Mouse (Mus musculus) layer of hippocampus, postnatal 14 days (tissue): ENCODE results near the gene Fam13c. TPM values are rescaled to one million over a fixed set of nuclear protein-coding genes. Genes with fewer than 3 reads are reported as not detected.
A peak's percentile ranks its signal among the peaks of the same experiment; 100 is the strongest.

ENCODE experiments used
- DNase-seq, 2 experiments: peaks; one replicate each; pipeline ENCODE4 v3.0.0; 2021 to 2022; ENCODE audit warnings: low spot score in 2 of 2, mixed read lengths in 1 of 2
- total RNA-seq, 2 experiments: library from RNA; stranded (reverse); gene quantifications; 2 replicates each; pipeline ENCODE4 v1.2.3; 2021

The Fam13c gene
- total RNA-seq, 2 experiments from 2014 or later = 70.0 to 73.6 TPM

DNA sequence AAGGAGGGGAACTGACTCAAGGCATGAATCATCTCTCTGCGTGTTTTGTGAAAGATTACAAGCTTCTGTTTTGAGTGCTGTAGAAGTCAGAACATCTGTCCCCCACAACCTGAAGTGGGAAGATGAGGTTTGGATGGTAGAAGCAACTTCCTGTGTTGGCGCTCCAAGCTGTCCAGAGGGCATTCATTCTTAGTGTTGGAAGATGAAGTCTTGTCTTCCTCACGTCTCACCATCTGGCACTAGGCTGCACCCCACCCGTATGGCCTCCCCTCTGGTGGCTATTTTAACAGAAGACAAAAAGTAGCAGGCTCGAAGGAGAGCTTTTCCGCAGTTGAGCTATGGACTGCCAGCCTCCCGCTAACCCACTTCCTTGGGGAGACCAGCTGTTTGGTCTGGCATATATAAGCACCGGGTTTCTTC lies 15.6 kb downstream of the Fam13c start:
- no peak for DNase-seq

DNA sequence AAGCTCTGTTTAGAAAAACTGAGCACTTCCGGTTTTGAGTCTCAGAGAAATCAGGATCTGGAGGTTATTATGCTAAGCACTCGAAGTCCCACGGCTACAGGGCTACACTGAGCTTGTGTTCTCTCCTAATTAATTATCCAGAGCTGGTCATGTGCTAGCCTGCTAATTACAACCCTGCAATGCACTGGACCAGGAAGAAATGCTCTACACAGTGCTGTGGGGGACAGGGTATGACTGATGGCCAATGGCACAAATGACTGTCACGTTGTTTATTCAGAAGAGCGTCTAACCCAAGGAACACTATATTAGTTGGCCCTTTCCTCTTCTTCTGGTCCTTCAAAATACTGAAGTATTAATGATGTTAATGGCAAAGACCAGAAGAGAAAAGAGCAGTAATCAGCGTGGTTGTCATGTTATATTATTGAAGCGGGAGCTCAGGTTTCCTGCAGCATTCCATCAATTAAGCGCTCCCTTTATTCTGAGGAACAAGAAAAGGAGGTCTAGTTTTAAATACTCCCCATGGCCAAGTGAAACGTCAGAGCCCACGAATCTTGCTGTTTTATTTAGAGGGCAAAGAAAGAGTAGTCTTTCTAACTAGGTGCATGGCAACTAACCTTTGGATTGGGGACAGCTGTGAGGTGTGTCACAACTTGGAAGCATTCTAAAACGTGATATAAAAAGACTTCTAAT lies 18.4 kb downstream of the Fam13c start:
- DNase-seq = peak in 1 of 2 experiments; percentile 41

DNA sequence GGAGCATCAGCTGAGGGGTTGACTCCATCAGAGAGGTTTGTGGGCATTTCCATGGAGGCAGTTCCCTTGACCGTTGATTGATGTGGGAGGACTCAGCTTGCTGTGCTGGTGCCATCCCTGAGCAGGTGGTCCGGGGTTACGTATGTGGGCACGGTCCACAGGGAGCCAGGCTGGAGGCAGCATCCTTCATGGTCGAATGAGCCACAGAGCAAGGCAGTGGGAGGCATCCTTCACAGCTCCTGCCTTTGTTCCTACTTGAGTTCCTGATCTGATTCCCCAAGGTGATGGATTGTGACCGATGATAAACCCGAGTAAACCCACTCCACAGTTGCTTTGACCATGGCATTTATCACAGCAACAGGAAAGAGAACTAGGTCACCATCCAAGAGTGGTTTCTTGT lies 25.4 kb downstream of the Fam13c start:
- DNase-seq = no peak

DNA sequence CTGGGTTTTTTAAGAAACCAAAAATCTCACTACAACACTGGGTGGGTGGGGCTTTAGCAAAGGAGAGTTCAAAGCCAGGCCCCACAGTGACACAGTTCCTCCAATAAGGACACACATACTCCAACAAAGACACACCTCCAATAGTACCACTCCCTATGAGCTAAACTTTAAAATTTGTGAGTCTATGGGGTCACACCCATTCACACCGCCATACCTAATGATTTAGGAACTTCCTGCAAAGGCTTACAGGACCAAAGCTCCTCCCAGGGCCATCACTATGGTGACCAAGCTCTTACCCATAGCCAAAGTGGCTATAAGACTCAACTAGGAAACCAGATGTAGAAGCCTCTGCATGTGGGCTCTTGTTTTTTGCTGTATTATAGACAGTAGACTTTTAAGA lies 30.6 kb downstream of the Fam13c start:
- no peak for DNase-seq

DNA sequence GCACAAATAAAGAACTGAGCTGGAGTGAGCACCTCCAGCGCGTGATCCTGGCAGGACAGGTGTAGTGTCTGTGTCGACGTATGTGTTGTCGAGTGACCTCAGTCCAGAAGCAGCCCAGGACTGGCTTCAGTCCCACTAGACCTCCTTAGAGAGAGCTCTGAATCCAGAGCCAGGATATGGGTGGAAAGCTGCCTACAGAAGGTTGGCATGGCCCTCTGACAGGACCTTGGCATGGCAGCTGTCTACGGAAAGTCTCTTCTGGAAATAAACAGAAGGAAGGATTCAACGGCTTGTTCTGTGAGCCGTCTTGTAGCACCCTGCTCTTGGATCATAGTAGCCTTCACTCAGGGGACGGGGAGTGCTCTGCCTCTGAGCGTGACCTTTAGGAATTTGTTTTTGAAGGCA lies 37.5 kb downstream of the Fam13c start:
- DNase-seq = peak in 1 of 2 experiments; percentile 40

DNA sequence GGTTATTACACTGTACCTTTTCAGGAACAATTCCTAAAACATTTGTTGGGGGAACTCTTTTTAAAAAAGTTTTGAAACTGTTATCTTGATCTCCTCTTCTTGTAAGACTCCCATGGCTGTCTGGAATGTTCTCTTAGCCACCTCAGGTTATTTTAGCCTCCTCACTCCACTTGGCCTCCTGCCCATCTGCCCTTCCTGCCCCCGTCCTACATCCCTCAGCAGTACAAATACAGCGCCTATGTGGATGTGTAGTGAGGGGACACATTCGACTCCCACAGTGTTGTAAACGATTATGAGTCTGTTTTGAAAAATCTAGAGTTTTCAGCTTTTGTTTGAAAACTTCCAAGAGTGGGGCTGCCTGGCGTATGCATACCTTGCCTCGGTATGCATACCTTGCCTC lies 43.5 kb downstream of the Fam13c start:
- no peak for DNase-seq

DNA sequence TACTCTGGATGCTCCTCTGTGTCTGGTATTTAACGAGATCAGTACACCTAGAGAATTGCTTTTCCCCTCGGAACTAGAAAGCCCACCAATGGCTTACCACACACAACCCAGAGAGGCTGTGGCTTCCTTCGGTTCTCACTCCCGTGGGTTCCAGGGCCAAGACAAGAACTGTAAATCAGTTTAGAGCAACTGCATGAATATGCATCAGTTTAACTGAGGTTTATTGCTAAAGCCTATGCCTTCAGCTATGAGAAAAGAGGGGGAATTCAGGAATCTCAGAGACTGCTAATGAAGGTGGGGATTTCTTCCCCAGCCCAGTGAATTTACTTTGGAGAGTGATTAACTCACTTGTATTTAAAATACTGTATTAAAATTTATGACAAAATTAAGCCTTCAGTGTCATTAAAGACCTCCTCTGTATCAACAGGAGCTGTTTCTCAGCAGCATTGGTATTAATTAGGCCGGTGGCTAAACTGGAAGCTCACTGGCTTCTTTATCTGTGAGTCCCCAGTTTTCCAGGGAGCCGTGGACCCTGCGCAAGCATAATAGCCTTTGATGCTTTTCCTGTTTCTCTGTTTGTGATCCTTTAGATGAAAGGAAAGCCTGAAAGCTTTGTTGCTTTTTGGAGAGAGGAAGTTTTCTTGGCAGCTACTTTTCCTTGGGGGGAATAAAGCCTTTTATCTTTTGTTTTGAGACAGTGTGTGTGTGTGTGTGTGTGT lies 44.4 kb downstream of the Fam13c start:
- peak in 1 of 2 experiments; percentile 71 for DNase-seq

DNA sequence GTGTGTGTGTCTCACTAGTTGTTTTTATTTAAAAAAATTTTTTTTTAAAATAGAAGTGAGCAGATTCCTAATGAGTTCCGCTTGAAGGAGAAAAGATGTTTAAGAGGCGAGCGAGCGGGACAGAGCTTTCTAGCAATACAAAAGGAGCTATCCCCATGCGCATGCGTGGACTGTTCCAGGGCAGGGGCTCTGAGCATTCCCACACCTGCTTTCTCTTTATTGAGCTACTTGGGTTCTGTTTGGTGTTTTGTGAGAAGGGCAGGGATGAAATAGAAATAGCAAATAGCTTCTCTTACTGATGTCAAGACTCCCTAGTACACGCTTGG lies 45.0 kb downstream of the Fam13c start:
- DNase-seq = no peak

DNA sequence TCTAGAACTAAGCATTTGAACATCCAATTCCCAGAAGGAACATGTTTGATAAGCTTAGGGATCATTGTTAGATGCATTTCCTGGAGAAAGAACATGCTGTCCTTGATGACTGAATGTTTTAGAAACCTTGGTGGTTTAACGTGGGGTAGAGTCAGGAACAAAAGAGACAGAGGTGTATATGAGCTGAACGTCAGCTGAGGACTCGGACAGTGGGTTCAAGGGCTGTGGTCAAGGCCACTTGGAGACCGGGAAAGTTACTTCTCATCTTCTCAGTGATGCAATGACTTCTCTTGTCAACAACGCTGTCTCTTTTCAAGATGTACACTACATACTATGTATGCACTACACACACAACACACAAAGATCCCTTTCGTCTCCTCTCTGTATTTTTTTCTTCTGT lies 46.4 kb downstream of the Fam13c start:
- no peak for DNase-seq

DNA sequence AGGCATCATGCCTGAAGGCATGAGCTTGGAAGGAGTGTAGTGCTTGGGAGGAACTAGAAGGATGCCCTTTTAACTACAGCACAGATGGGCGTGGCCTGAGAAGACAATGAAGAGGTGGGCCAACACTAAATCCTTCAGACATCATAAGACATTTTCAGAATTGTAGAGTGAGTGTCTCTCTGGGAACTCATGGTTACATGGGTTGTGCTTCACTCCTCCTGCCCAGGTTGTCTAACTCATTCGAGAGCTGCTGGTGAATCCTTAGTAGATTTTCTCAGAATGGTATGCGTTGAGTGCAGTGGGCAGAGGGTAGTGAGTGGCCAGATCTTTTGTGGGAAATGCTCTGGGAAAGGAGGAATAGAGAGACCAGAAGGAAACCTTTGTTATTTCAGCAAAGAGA lies 53.6 kb downstream of the Fam13c start:
- DNase-seq = no peak

DNA sequence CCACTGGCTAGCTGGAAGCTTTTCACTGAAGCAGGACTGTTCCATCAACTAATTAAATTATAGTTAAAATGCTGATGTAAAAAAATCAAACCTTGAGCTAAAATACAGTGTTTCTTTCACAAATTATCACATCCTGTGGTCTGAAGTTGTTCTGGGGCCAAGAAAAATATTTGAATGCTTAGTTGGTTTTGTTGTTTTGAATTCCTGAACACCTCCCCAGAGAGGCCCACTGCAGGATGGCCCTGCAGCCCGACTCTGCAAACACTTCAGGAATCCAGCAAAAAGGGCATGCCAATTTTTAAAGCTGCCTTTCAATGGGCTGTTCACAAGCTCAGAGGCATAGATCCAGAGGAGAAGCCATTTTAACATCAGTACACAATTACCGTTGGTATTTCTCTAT lies 54.2 kb downstream of the Fam13c start:
- no peak for DNase-seq

DNA sequence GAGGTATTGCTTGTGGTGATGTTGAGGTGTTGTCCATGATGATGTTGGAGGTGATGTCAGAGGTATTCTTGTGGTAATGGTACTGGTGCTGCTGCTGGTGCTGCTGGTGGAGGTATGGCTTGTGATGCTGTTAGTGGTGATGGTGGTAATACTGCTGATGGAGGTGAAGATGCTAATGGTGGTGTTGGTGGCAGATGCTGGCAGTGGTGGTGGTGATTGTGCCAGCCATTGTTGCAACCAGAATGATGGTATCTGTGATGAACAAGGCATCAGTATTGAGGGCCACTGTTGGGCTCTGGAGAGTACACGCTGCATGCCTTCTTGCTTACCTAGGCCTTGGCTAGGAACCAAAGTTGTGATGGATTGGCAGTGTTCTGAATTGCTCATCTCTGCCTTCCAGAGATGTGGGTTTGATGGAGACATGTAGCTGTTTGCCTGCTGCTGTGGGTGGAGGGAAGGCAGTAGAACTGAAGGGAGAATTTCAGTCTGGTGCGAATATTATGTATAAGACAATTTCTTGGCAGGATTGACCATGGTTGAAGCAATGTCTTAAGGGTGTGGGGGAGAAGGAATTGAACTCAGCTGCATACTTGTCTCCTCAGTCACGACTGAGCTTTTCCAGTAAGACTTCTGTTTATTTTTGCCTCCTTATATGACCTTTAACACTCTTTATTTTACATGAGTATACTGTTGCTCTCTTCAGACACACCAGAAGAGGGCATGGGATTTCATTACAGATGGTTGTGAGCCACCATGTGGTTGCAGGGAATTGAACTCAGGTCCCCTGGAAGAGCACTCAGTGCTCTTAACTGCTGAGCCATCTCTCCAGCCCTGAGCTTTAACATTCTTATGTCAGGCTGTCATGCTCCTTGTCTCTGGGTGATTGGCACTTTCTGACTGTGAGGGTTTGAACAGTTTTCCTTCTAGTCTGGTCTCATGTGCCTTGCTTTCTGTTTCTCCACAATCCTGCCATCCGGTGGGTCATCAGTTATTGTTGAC lies 55.1 kb downstream of the Fam13c start:
- DNase-seq = no peak

DNA sequence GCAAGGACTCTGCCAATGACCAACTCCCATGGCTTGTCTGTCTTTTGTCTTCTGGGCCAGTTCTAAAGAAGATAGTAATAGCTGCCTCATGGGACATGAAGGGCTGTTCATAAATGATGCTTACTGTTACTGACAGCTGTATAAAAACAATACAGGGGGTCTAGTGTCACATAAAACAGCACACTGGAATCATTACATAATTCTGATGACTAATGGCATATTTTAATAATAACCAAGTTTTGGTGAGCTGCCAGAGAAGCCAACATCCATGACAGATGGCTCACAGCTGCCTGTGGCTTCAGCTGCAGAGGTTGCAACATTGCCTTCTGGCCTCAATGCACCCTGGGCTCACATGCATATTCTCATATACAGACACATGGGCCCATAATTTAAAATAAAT lies 56.7 kb downstream of the Fam13c start:
- DNase-seq = no peak

DNA sequence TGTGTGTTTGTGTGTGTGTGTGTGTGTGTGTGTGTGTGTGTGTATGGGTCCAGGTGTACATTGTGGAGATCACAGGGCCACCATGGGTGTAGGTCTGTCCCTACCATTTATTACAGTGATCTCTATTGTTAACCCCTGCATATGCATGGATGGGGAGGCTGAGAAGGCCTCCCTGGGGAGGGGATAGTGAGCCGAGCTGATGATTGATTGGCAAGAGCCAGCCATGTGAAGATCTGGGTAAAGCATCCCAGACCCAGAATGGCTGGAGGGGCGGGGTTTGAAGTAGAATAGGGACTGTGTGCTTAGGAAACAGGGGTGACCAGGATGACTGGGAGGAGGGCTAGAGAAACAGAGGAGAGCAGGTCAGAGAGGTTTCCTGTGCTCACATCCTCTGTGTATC lies 58.0 kb downstream of the Fam13c start:
- no peak for DNase-seq

DNA sequence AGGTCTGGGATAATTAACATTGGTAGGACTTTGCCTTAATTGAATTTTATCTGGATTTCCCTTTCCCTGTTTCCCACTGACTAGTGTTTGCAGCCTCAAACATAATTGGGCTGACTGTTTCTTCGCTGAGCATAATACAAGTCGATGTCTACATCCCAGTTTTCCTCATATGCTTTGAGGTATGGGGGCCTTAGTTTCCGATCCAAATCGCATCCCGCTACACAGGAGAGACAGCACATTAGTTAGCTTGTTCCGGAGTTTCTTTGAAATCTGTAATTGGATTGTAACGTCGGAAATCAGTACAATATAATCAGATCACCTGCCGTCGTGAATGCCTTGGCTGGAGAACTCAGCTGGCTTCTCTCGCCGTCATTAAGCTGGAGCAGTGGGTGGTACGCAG lies 59.0 kb downstream of the Fam13c start:
- DNase-seq = no peak

DNA sequence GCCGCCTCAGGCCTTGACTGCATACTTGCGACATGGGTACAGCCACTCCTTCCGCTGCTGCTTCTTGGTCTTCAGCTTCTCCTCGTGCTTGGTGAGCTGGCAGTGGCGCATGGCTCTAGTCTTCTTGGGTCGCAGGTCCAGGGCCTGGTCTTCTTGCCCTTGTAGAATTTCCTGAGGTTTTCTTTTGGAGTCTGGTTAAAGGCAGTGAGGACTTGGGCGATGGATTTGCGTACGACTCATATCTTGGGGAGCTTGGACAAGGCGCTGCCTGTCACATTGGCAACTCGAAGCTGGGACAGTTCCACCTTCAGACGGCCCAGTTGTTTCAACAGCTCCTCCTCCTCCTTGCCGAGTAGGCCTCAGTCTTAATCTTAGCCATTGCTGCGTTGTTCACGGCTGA lies 64.6 kb downstream of the Fam13c start:
- no peak for DNase-seq

DNA sequence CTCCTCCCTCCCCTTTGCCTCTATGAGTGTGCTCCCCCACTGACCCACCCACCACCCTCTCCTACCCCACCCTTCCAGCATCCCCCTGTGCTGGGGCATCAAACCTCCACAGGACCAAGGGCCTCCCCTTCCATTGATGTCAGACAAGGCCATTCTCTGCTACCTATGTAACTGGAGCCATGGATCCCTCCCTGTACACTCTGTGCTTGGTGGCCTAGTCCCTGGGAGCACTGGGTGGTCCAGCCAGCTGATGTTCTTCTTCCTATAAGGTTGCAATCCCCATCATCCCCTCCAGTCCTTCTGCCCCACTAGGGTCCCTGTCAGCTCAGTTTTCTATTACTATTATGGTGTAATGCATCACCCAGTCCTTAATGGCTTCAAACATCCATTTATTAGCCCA lies 65.1 kb downstream of the Fam13c start:
- no peak for DNase-seq

DNA sequence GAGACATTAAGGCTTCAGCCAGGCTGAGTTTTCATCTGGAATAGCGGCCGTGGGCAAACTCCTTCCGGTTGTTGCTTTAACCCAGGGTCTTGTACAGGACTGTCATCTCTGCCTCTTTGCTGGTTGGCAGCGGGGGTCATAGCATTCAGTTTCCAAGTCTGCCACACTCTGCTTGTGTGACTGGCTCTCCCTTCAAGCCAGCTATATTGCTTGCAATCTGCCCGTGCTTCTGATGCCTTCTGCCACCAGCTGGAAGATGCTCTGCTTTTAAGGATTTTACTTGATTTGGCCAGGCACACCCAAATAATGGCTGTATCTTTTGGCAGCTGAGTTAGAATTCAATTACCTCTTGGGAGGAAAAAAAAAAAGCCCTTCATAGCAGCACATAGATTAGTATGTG lies 65.6 kb downstream of the Fam13c start:
- DNase-seq = peak in 1 of 2 experiments; percentile 44

DNA sequence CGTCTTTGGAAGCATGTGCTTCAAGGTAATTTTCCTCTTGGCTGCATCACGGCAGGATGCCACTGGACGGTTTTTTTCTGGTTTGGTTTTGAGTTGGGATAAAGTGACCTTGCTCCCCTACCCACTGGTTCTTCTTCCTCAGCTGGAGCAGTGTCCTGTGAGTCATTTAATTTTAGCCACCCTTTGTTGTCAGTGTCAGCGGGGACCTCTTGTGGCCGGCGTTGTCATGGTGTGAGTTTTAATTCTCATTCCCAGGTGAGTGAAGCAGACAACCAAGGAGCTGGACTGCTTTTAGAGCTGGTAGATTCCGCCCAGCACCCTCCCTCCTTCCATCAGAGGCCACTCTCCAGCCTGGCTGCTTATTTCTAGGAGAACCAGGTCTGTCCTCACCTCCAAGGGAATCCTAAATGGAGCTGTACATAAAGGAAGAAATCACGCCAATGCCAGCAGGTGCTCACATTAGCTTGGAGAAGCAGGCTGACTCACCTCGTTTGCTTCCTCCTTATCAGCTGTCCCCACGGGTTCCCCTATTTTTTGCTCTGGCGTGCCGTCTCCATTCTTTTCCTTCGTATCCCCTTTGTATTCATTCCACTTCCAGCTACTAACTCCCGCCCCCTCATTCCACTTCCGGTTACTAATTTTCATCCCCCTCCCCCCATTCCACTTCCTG lies 66.4 kb downstream of the Fam13c start:
- DNase-seq = no peak

DNA sequence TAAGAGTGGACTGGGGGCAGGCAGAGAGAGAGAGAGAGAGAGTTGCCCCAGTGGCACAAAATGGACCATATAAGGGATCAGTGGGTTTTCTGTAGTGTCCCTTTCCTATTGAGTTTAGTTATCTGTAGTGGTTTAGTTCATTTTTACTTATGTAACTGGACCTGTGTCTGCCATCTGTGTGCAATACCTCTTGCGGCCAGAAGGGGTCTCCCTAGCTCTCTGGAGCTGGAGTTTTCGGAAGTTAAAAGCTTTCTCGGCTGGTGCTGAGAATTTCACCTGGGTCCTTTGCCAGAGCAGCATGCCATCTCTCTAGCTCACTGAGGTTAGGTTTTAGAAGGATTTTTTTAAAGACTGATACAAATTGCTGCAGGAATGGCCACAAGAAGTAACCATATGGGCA lies 67.6 kb downstream of the Fam13c start:
- no peak for DNase-seq

DNA sequence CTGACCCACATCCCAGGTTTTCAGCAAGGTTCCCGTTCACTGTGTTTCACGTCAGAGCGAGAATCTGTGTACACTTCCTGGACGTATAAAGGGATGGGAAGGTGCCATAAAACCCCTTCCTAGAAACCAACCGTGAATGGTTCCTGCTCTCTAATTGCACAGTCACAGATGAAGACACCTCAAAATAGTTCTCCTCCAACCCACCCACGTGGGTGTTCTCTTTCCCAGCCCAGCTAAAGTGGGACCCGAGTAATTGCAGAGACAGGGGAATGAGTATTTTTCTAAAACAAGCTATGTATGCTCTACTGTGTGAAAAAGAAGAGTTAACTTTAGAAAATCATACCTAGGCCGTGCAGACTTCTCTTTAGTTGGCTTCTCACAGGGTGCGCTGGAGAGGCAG lies 74.6 kb downstream of the Fam13c start:
- DNase-seq = no peak
